Mouse (Mus musculus): ENCODE results near the gene Alpk1. TPM values are rescaled to one million over a fixed set of nuclear protein-coding genes. Genes with fewer than 3 reads are reported as not detected.

Gene Alpk1
- polyA plus RNA-seq, 1 experiment from 2014 or later = 1.6 TPM

- peak; percentile 67 for ATAC-seq (ENCODE audit: low FRiP score)
- no peak overlapping the region; the same call in 1 of the 2 replicates for H3K4me3 ChIP-seq
- H3K9me3 ChIP-seq (replicated peaks) = no peaks in the 10 kb centered on the region
- H3K4me1 ChIP-seq = peaks cover 10% of the 10 kb centered on the region
- no peaks in the 10 kb centered on the region for H3K36me3 ChIP-seq
- H3K27me3 ChIP-seq = peaks cover 8% of the 10 kb centered on the region
- H3K4me2 ChIP-seq (replicated peaks) = peak overlapping the region; percentile 33
- 37% methylated on average over 17 of the region's 17 CpGs for WGBS
- H3K27ac ChIP-seq = peak overlapping the region; percentile 48
- no peak overlapping the region for H3K9ac ChIP-seq
Measured at GRCm38 (mm10) chr3:127728851-127729512, 51.3 kb downstream of the Alpk1 start.

- Histone ChIP-seq H3K9me3 (replicated peaks) (no peaks in the 10 kb centered on the region), H3K27me3 (peaks cover 8% of the 10 kb centered on the region), H3K4me2 (replicated peaks) (no peak overlapping the region), H3K4me1 (peaks cover 10% of the 10 kb centered on the region), H3K36me3 (no peaks in the 10 kb centered on the region), H3K27ac (no peak overlapping the region), H3K9ac (no peak overlapping the region), H3K4me3 (no peak overlapping the region)
- no peak for ATAC-seq (ENCODE audit: low FRiP score)
- WGBS = 58% methylated on average over 9 of the region's 9 CpGs
Measured at GRCm38 (mm10) chr3:127728046-127728445, 52.3 kb downstream of the Alpk1 start.

- Histone ChIP-seq H3K4me1 (peaks cover 16% of the 10 kb centered on the region), H3K4me2 (replicated peaks) (no peak overlapping the region), H3K4me3 (no peak overlapping the region), H3K9ac (no peak overlapping the region), H3K27me3 (peaks cover 8% of the 10 kb centered on the region), H3K9me3 (replicated peaks) (no peaks in the 10 kb centered on the region), H3K27ac (no peak overlapping the region), H3K36me3 (no peaks in the 10 kb centered on the region)
- 78% methylated on average over 4 of the region's 4 CpGs for WGBS
- no peak for ATAC-seq (ENCODE audit: low FRiP score)
Measured at GRCm38 (mm10) chr3:127720948-127721347, 59.4 kb downstream of the Alpk1 start.

GRCm38 (mm10) chr3:127720050-127720449, 60.3 kb downstream of the Alpk1 start:
- peaks cover 8% of the 10 kb centered on the region; the same call in 1 of the 2 replicates for H3K27me3 ChIP-seq
- ATAC-seq (ENCODE audit: low FRiP score) = no peak
- H3K9ac ChIP-seq = no peak overlapping the region
- no peak overlapping the region for H3K4me2 ChIP-seq (replicated peaks)
- 50% methylated on average over 6 of the region's 6 CpGs for WGBS
- no peaks in the 10 kb centered on the region for H3K9me3 ChIP-seq (replicated peaks)
- no peak overlapping the region for H3K27ac ChIP-seq
- H3K4me1 ChIP-seq = peaks cover 16% of the 10 kb centered on the region
- H3K36me3 ChIP-seq = no peaks in the 10 kb centered on the region
- H3K4me3 ChIP-seq = no peak overlapping the region

- Histone ChIP-seq H3K9ac (no peak overlapping the region), H3K4me2 (replicated peaks) (no peak overlapping the region), H3K36me3 (no peaks in the 10 kb centered on the region), H3K4me1 (peaks cover 16% of the 10 kb centered on the region), H3K27ac (no peak overlapping the region), H3K4me3 (no peak overlapping the region), H3K27me3 (peaks cover 8% of the 10 kb centered on the region; the same call in 1 of the 2 replicates), H3K9me3 (replicated peaks) (no peaks in the 10 kb centered on the region)
- 56% methylated on average over 5 of the region's 5 CpGs for WGBS
- no peak for ATAC-seq (ENCODE audit: low FRiP score)
Measured at GRCm38 (mm10) chr3:127719601-127720000, 60.7 kb downstream of the Alpk1 start.

- Histone ChIP-seq H3K9ac (no peak overlapping the region), H3K4me3 (no peak overlapping the region), H3K36me3 (no peaks in the 10 kb centered on the region), H3K9me3 (replicated peaks) (no peaks in the 10 kb centered on the region), H3K4me2 (replicated peaks) (no peak overlapping the region), H3K4me1 (peaks cover 19% of the 10 kb centered on the region), H3K27ac (0 out of 2 replicates have a peak overlapping the region, but pooled peaks have one; percentile 7), H3K27me3 (peaks cover 3% of the 10 kb centered on the region; the same call in 1 of the 2 replicates)
- ATAC-seq (ENCODE audit: low FRiP score) = 0 out of 2 replicates have a peak, but pooled peaks have one; percentile 29
- 5% methylated on average over 2 of the region's 2 CpGs for WGBS
Measured at GRCm38 (mm10) chr3:127716759-127717158, 63.6 kb downstream of the Alpk1 start.

- no peak overlapping the region for H3K4me3 ChIP-seq
- peaks cover 9% of the 10 kb centered on the region for H3K4me1 ChIP-seq
- peak; percentile 52 for ATAC-seq (ENCODE audit: low FRiP score)
- H3K27me3 ChIP-seq = peaks cover 3% of the 10 kb centered on the region; the same call in 1 of the 2 replicates
- no peaks in the 10 kb centered on the region for H3K9me3 ChIP-seq (replicated peaks)
- no peak overlapping the region for H3K9ac ChIP-seq
- no peak overlapping the region for H3K4me2 ChIP-seq (replicated peaks)
- no peak overlapping the region for H3K27ac ChIP-seq
- no peaks in the 10 kb centered on the region for H3K36me3 ChIP-seq
- WGBS = 64% methylated on average over 9 of the region's 9 CpGs
Measured at GRCm38 (mm10) chr3:127713112-127713511, 67.2 kb downstream of the Alpk1 start.

GRCm38 (mm10) chr3:127711536-127711935, 68.8 kb downstream of the Alpk1 start:
- H3K9me3 ChIP-seq (replicated peaks) = no peaks in the 10 kb centered on the region
- ATAC-seq (ENCODE audit: low FRiP score) = no peak
- no peak overlapping the region; the same call in 1 of the 2 replicates for H3K27ac ChIP-seq
- no peaks in the 10 kb centered on the region for H3K27me3 ChIP-seq
- H3K9ac ChIP-seq = no peak overlapping the region
- H3K4me2 ChIP-seq (replicated peaks) = no peak overlapping the region
- WGBS = 87% methylated on average over 3 of the region's 3 CpGs
- peaks cover 10% of the 10 kb centered on the region for H3K4me1 ChIP-seq
- H3K36me3 ChIP-seq = no peaks in the 10 kb centered on the region
- H3K4me3 ChIP-seq = no peak overlapping the region

- H3K4me1 ChIP-seq = peaks cover 20% of the 10 kb centered on the region
- no peaks in the 10 kb centered on the region for H3K9me3 ChIP-seq (replicated peaks)
- 0 out of 2 replicates have a peak, but pooled peaks have one; percentile 30 for ATAC-seq (ENCODE audit: low FRiP score)
- H3K27me3 ChIP-seq = 0 out of 2 replicates have a peak, but pooled peaks cover 7% of the 10 kb centered on the region
- H3K27ac ChIP-seq = peak overlapping the region; percentile 80
- WGBS = 38% methylated on average over 5 of the region's 5 CpGs
- no peak overlapping the region for H3K9ac ChIP-seq
- H3K4me2 ChIP-seq (replicated peaks) = no peak overlapping the region
- H3K36me3 ChIP-seq = no peaks in the 10 kb centered on the region
- H3K4me3 ChIP-seq = no peak overlapping the region
Measured at GRCm38 (mm10) chr3:127707089-127707485, 73.2 kb downstream of the Alpk1 start.

GRCm38 (mm10) chr3:127706445-127707088, 73.8 kb downstream of the Alpk1 start:
- Histone ChIP-seq H3K9ac (peak overlapping the region; percentile 38; the same call in 1 of the 2 replicates), H3K27ac (peak overlapping the region; percentile 80), H3K4me3 (no peak overlapping the region), H3K4me2 (replicated peaks) (peak overlapping the region; percentile 53), H3K36me3 (no peaks in the 10 kb centered on the region), H3K9me3 (replicated peaks) (no peaks in the 10 kb centered on the region), H3K27me3 (0 out of 2 replicates have a peak, but pooled peaks cover 11% of the 10 kb centered on the region), H3K4me1 (peaks cover 20% of the 10 kb centered on the region)
- 44% methylated on average over 8 of the region's 8 CpGs for WGBS
- ATAC-seq (ENCODE audit: low FRiP score) = peak; percentile 29; the same call in 1 of the 2 replicates

- peak overlapping the region; percentile 80 for H3K27ac ChIP-seq
- H3K4me3 ChIP-seq = peak overlapping the region; percentile 18
- H3K36me3 ChIP-seq = no peaks in the 10 kb centered on the region
- no peaks in the 10 kb centered on the region for H3K9me3 ChIP-seq (replicated peaks)
- peak overlapping the region; percentile 38; the same call in 1 of the 2 replicates for H3K9ac ChIP-seq
- peak overlapping the region; percentile 53 for H3K4me2 ChIP-seq (replicated peaks)
- 0 out of 2 replicates have a peak, but pooled peaks cover 11% of the 10 kb centered on the region for H3K27me3 ChIP-seq
- WGBS = 4% methylated on average over 30 of the region's 30 CpGs
- ATAC-seq (ENCODE audit: low FRiP score) = peak; percentile 89
- H3K4me1 ChIP-seq = peaks cover 20% of the 10 kb centered on the region
Measured at GRCm38 (mm10) chr3:127705515-127706444, 74.5 kb downstream of the Alpk1 start.
